Mouse (Mus musculus) layer of hippocampus, adult 9-11 months (tissue): Measurements from ENCODE around the gene Cul7.

Experiments
- DNase-seq: peaks from one replicate; pipeline ENCODE4 v3.0.0; 2022

Gene Cul7

DNA sequence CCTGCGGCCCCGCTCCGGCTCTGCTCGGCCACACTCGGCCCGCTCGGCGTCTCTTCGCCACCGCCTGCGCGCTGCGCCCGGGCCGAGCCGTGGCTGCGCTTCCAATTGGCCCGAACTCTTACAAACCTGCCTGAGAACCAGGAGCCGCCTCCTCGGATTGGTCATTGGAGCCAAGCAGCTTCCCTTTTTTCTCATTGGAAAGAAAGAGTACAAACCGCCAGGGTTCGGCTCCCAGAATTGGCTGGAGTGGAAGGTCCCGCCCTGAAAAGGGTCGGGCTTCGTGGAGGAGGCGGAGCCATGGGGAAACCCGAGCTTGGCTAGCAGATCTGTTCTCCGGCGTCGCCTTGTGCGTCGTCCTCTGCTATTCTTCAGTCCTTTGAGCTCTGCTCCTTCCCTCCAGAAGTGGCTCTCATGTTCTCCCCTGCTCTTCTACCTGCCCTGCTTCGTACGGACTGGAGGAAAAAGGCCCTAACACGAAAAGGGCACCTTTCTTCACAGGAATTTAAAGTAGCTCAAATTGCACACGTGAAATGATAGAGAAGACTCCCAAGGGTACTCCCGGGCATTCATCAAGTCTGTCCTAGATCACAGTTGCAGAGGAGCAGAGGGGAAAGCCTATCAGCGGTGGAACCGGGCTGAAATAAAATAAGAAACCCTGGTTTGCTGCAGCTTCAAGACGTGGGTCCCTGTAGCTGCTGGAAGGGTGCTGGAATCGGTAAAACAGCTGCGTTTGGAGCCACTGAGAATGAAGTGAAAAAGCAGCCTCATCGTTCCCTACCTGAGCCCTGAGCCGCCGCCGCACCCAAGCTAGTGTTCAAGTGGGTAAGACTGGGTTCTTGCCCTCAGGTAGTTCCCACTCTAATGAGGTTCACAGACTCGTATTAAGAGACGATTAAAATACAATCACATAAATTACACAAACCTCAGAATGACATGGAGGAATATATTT, 55.0 kb downstream of the Cul7 start, which contains the start of gene Ppp2r5d:
Ppp2r5d (minus strand) TSS at position 225 of the 949 bp plus-strand sequence.
- peak; percentile 98 for DNase-seq

DNA sequence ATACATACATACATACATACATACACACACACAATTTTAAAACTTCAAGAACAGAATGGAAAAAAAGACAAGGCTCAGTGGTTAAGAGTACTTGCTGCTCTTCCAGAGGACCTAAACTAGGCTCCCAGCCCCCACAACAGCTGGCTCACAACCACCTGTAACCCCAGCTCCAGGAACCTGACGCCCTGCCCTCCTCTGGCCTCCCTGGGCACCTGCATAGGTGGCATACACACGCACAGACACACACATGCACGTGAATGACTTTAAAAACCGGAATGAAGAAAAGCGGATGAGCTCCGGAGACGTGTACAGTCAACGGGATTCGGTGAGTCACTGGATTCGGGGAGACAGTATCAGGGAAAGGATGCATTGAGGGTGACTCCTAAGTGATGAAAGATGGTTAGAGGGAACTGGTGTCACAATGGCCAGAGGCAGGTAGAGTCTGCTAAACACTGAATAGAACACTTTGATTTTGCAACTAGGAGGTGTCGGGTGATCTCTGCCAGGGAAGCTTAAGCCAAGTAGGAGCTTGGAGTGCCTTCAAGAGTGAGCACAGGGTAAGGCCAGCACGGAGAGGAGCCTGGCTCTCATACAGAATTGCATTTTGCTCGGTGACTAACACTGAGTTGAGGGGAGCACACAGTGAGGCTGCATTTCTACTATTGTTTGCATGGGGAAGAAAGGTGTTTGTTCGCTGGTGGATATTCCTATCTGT, 56.4 kb downstream of the Cul7 start:
- DNase-seq = no peak

DNA sequence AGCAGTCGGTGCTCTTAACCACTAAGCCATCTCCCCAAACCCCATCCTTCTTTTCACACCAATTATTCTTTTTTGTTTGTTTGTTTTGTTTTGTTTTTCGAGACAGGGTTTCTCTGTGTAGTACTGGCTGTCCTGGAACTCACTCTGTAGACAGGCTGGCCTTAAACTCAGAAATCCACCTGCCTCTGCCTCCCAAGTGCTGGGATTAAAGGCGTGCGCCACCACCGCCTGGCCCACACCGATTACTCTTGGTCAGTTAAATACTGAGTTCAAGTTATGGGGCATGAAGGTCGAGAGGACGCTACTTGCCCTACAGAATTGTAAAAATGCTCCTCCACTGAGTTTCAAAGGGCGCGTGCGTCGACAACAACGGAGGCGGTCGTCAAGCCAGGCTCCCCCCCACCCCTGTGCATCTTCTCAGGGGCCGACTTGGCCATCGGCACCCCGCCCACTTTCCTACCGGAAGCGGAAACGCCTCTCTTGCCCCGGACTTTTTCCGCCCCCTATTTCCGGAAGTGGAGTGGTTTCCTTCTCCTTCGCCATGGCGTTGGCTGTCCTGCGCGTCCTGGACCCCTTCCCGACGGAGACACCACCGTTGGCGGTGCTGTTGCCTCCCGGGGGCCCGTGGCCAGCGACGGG, 60.9 kb downstream of the Cul7 start, which contains the start of gene Pex6:
Pex6 (plus strand) TSS at position 505 of the 639 bp plus-strand sequence.
- DNase-seq = peak; percentile 93

DNA sequence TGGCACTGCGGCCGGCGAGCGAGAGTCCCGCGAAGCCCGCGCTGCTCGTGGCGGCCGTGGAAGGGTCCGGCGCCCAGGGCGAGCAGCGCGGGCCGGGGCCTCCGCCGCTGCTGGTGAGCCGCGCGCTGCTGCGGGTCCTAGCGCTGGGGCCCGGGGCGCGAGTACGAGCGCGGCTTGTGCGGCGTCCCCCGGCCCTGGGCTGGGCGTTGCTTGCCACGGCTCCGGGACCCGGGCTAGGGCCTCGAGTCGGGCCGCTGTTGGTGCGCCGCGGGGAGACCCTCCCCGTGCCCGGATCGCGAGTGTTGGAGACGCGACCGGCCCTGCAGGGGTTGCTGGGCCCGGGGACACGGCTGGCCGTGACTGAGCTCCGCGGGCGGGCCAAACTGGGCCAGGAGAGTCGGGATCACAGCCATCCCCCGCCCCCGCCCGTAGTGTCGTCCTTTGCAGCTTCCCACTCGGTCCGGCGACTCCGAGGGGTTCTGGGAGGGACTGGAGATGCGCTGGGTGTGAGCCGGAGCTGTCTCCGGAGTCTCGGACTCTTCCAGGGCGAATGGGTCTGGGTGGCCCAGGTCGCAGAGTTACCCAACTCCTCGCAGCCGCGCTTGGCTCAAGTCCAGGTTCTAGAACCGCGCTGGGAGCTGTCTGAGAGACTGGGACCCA, 61.6 kb downstream of the Cul7 start:
- DNase-seq = no peak

DNA sequence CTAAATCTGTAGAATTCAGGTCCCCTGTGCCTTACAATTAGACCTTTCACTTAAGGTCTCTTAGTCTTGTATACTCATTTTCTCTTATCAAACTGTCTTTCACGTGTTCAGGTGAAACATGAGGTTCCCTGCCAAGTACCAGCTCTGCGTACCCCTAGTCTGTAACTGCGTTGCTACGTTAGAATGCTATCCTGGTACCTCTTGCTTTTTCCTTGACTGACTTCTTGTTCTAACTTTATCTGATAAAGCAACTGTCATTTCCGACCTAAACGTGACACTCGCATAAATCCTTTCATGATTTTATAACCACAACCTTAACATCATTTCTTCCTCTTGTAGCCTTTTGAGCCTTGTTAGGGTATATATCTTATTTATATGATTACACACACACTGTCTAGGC, 62.3 kb downstream of the Cul7 start:
- no peak for DNase-seq

DNA sequence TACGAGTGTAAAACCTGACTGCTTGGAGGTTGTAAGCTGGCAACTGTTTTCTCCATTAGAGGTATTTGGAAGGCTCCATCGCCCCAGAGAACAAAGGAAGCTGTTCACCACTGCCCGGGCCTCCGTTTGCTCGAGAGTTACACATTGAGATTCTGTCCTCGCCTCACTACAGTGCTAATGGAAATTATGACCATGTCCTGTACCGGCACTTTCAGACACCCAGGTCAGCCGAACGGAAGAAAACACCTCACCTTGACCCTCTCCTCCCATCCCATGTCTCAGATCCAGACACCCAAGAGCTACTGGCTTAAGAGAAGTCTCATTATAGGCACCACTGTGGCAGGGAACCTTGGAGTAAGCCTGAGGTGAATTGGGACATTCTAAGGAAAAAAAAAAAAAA, 63.7 kb downstream of the Cul7 start:
- DNase-seq = no peak
